Mouse (Mus musculus): Measurements from ENCODE around the gene Srxn1. TPM values are rescaled to one million over a fixed set of nuclear protein-coding genes. Genes with fewer than 3 reads are reported as not detected.
A peak's percentile ranks its signal among the peaks of the same experiment; 100 is the strongest.

The Srxn1 gene
- polyA plus RNA-seq, 1 experiment from 2014 or later = 13.8 TPM

DNA sequence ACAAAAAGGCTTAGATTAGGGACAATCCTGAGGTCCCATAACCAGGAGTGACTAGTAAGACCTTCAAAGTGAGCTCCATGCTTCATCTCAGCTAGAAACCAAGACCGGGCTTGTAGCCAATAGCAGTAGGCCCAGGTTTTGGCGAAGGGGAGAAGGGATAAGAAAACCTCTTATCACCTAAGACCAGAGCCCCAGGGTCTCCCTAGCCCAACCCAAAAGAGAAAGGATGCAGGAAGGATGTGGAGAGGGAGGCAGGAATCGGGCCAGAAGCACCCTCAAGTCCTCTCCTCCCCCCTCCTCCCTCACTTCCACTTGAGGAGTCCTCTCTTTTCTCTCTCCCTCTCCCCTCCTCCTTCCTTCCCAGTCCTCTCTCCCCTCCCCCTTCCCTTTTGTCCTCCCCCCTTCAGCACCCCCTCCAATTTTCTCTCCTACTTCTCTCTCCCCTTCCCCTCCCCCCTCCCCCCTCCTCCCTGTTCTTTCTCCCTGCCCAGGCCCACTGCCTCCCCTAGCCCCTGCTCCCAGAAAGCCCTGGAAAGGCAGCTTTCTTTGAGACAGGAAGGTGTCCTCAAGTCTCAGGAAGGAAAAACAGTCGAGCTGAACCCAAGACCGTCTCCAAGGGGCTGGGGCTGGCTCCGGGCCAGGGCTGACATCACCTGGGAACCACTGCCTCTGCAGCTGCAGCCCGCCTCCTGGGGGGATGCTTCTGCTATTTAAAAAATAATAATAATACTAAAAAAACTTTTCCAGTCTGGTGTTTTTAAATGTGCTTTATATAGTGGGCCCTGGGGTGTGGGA lies 50.3 kb downstream of the Srxn1 start:
- Histone ChIP-seq H3K36me3 (ENCODE audit: control insufficient read depth, insufficient read depth, low read length) (no peaks in the 10 kb centered on the region), H3K4me2 (ENCODE audit: low read depth, low read length) (no peak overlapping the region), H3K4me1 (ENCODE audit: control insufficient read depth, insufficient read depth, low read length) (no peaks in the 10 kb centered on the region), H3K9ac (ENCODE audit: low read length) (no peak overlapping the region), H3K27me3 (ENCODE audit: control insufficient read depth, insufficient read depth, low read length) (no peaks in the 10 kb centered on the region), H3K27ac (ENCODE audit: low read length) (no peak overlapping the region), H3K9me3 (replicated peaks; ENCODE audit: control insufficient read depth, low read length) (no peaks in the 10 kb centered on the region; the same call in 1 of the 2 replicates), H3K4me3 (replicated peaks; ENCODE audit: low read length) (no peak overlapping the region)
- peak; percentile 60; the same call in 1 of the 2 replicates for ATAC-seq (ENCODE audit: insufficient read depth, low FRiP score)
- 40% methylated on average over 7 of the region's 7 CpGs for WGBS

DNA sequence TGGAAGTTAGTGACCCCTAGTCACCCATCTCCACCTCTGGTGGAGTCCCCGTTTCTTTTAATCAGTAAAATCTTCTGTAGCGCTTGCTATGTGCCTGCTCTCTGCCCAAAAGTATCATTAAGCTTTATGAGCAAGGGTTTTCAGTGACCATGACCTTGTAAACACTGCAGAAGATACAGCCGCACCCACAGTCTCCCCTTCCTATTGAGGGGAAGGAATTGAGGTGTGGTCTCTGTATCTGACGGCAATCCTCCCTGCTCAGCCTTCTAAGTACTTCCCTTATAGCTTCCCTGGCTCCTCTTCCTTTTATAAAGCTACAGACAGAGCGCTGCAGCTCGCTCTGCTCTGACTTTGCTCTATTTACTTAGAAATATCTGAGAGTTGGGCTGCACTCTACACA lies 51.2 kb downstream of the Srxn1 start:
- ATAC-seq (ENCODE audit: insufficient read depth, low FRiP score) = no peak
- Histone ChIP-seq H3K36me3 (ENCODE audit: control insufficient read depth, insufficient read depth, low read length) (no peaks in the 10 kb centered on the region), H3K9ac (ENCODE audit: low read length) (no peak overlapping the region), H3K27me3 (ENCODE audit: control insufficient read depth, insufficient read depth, low read length) (no peaks in the 10 kb centered on the region), H3K4me1 (ENCODE audit: control insufficient read depth, insufficient read depth, low read length) (no peaks in the 10 kb centered on the region), H3K27ac (ENCODE audit: low read length) (no peak overlapping the region), H3K4me3 (replicated peaks; ENCODE audit: low read length) (no peak overlapping the region), H3K9me3 (replicated peaks; ENCODE audit: control insufficient read depth, low read length) (no peaks in the 10 kb centered on the region; the same call in 1 of the 2 replicates), H3K4me2 (ENCODE audit: low read depth, low read length) (no peak overlapping the region)
- WGBS = 63% methylated on average over 6 of the region's 6 CpGs

DNA sequence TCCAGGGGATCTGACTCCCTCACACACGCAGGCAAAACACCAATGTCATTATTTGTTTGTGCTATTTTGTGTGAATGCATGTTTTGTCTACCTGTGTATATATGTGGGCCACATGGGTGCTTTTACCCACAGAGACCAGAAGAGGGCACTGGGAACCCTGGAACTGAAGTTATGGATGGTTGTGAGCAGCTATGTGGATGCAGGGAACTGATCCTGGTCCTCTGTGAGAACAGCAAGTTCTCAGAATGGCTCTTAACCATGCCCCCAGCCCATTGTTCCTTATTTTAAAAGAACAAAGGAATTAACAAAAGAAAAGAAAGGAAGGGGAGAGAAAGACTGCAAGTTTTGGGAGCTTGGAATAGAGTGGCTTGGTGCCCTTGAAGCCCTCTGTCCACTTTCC lies 54.2 kb downstream of the Srxn1 start:
- Histone ChIP-seq H3K9me3 (replicated peaks; ENCODE audit: control insufficient read depth, low read length) (no peaks in the 10 kb centered on the region; the same call in 1 of the 2 replicates), H3K9ac (ENCODE audit: low read length) (no peak overlapping the region), H3K4me1 (ENCODE audit: control insufficient read depth, insufficient read depth, low read length) (no peaks in the 10 kb centered on the region), H3K4me2 (ENCODE audit: low read depth, low read length) (no peak overlapping the region), H3K27ac (ENCODE audit: low read length) (no peak overlapping the region), H3K36me3 (ENCODE audit: control insufficient read depth, insufficient read depth, low read length) (no peaks in the 10 kb centered on the region), H3K4me3 (replicated peaks; ENCODE audit: low read length) (no peak overlapping the region), H3K27me3 (ENCODE audit: control insufficient read depth, insufficient read depth, low read length) (no peaks in the 10 kb centered on the region)
- WGBS = 91% methylated on average over 1 of the region's 1 CpGs
- no peak for ATAC-seq (ENCODE audit: insufficient read depth, low FRiP score)

Other genes with a start within 250 kb of the Srxn1 start
- gene Angpt4, start 194.3 kb upstream of the Srxn1 start, polyA plus RNA-seq (2015; fragmentation: Nextera tagmentation; extraction: Ambion mirVana) = 0.46 and 0.81 TPM in 2 replicates
- 31.2 and 32.7 TPM in 2 replicates for gene Fam110a, start 125.3 kb upstream of the Srxn1 start, polyA plus RNA-seq (2015; fragmentation: Nextera tagmentation; extraction: Ambion mirVana)
- gene Slc52a3, start 109.0 kb upstream of the Srxn1 start, polyA plus RNA-seq (2015; fragmentation: Nextera tagmentation; extraction: Ambion mirVana) = 13.9 and 21.8 TPM in 2 replicates
- gene Scrt2, start 24.0 kb upstream of the Srxn1 start, polyA plus RNA-seq (2015; fragmentation: Nextera tagmentation; extraction: Ambion mirVana) = 0.06 TPM in 1 of 2 replicates, not detected in the other
- gene Tcf15, start 38.0 kb downstream of the Srxn1 start, polyA plus RNA-seq (2015; fragmentation: Nextera tagmentation; extraction: Ambion mirVana) = 3.0 and 5.7 TPM in 2 replicates
- 74.1 and 78.3 TPM in 2 replicates for gene Csnk2a1, start 121.3 kb downstream of the Srxn1 start, polyA plus RNA-seq (2015; fragmentation: Nextera tagmentation; extraction: Ambion mirVana)
- gene Tbc1d20, start 188.3 kb downstream of the Srxn1 start, polyA plus RNA-seq (2015; fragmentation: Nextera tagmentation; extraction: Ambion mirVana) = 35.8 and 38.9 TPM in 2 replicates
- 72.6 and 75.2 TPM in 2 replicates for gene Rbck1, start 227.1 kb downstream of the Srxn1 start, polyA plus RNA-seq (2015; fragmentation: Nextera tagmentation; extraction: Ambion mirVana)
- gene Trib3, start 238.5 kb downstream of the Srxn1 start, polyA plus RNA-seq (2015; fragmentation: Nextera tagmentation; extraction: Ambion mirVana) = 2.4 and 2.8 TPM in 2 replicates

Measured in stomach, embryonic 16.5 days (tissue).